Mouse (Mus musculus): ENCODE measurements at regions not wholly inside any gene's neighbourhood (a gene's known extent, or its start where the extent isn't known, plus 50 kb on each side); places are given as distances from the start of the nearest gene placed in this dataset.
"Not testable (repeated sequence)": the region's sequence is repeated elsewhere in the genome, so short reads cannot be mapped to it uniquely, and the experiment has no call there.

DNA sequence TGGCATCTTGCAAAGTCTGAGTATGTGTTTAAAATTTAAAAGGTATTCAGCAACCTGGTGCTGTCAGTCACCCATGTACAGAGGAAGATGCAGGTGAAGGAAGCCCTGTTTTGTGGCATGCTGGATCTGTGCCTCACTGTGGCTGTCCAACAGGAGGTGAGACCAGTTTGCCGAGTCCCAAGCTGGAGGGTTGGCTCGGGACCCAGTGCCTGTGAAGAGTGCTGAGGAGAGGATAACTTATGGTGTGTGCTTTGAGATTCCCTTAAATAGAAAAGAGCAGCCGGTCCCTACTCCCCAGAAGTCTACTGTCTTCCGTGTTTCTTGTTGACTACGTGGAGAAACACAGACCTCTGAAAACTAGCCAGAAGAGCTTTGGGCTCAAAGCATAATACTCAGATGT, 396.3 kb upstream of the Id2 start:
- no peak for DNase-seq (ENCODE audit: extremely low spot score, low read depth, low spot score)

DNA sequence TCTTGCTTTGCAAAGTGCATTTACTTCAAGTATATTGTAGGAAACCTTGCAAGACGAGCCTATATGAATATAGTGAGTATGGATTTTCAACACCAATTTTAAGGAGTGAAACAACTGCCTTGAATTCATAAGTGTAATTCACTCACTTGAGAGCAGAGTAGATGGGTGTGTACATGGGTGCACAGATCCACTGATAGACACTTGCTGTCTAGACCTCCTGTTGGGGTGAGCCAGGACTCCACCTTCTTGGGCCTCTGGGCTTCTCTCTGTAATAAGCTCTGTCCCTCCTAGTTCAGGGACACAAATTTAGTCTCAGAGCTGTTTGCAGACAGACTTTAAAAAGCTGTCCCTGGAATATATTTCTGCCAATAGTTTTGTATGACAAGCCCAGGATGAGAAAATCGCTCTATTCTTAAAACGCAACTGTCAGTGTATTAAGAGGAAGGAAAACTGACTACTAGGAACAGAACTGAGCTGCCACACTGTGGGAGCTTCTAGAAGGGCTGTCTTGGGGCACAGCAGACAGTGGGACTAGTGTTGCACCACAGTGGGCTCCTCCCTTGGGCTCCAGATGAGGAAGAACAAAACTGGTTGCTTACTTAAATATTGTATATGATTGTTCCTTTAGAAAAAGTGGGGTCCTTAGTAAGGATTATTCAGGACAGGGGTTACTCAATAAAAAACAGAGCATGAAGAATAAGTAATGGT, 395.7 kb upstream of the Id2 start:
- DNase-seq (ENCODE audit: extremely low spot score, low read depth, low spot score), result no peak

DNA sequence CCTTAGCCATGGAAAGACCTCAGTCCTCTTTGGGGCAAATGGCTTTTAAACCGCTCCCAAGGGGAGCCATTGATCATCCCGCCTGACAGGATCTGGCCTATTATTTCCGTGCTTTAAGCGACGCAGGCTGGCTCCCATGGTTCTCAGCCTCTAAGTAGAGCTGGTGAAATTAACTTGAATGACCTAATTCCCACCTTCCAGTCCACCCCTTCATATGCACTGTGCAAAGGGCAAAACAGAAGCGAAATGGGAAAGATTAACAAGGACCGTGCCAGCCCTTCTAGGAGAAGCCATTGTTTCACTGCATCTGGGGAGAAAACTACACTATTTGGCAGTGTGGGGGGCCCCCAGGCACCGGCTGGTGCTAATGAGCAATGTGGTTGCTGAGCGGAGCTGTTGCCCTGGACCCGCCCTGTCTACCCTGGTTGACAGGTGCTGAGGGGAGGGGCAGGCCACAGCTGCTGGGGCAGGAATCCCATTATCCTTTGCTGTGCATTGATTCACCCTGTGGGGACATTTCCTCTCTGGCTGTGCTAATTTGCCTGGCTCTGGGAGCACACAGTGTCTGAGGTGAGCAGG, 378.3 kb upstream of the Id2 start:
- DNase-seq (ENCODE audit: extremely low spot score, low read depth, low spot score), result peak; percentile 20

DNA sequence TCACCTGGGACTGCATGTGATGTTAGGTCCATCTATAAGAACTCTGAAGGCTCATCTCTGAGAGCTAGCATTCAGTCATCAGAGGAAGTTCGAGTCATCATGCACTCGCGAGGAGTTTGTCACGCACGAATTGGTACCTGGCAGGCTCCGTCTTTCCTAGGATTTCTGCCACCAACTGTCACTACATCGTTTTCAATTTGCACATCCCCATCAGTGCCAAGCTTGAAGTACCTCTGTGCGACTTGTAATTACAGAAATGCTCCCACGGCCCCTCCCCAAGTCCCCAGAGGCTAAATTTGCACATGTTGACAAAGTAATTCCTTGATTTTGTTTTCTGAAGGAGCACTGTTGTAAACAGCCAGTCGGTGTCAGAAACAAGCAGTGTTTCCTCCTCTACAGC, 372.2 kb upstream of the Id2 start:
- no peak for DNase-seq (ENCODE audit: extremely low spot score, low read depth, low spot score)

DNA sequence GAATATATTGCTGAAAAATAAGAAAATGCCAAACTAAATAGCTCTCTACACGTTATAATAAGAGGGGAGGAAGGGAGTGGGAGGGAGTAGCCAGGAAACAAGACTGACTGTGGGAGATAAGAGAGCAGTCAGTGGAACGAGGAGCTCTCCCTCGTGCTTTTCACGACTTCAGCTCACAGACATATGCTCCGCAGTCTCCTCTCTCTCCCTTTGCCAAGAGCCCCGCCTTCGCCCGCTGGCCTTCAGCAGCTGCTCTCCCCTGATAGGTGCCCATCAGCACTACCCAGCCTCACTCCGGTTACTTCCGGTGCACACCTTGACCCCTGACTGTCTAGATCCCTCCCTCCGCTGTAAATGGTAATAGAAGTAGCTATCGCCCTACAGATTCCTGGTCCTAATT, 370.8 kb upstream of the Id2 start:
- no peak for DNase-seq (ENCODE audit: extremely low spot score, low read depth, low spot score)

DNA sequence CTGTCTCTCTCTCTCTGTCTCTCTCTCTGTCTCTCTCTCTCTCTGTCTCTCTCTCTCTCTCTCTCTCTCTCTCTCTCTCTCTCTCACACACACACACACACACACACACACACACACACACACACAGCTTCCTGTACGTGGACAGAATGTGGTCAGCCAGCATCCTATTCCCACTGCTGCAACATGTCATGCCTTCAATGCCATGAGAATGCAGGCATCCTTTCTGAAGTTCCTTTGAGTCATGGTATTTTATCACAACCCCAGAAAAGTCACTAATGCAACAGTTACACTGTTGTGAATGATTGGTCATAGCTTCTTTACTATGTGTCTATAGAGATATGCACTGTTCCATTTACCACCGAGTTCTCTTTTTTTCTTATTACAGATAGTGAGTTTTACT, 365.8 kb upstream of the Id2 start:
- DNase-seq (ENCODE audit: extremely low spot score, low read depth, low spot score), result not testable (repeated sequence)

DNA sequence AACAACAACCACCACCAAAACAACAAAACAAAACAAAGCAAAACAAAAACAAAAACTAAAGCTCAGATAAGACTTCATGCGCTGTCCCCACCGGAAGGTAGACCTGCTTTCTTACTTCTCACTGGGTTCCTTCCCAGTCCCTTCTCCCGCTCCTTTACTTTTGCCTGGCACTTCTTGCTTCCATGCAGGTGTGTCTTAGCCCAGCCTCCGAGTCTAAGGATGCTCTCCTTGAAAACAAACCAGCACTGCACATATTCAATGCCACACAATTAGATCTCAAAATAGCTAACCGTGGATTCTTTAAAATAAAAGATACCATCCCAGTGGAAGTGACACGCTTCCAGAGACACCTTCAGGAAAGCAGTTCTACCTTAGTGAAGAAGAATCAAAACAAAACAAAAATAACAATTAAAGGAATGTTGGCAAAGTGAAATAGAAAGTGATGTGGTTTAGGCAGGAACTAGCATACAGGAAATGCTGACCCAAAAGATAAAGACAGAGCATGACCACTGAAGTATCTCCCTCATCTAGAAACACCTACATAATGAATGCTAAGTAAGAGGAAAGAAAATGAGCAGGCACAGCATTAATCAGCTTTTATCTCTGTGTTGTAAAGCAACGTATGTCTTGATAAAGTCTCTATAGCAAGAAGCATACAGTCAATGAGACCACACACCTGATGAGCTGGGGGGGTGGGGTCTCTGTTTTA, 358.5 kb upstream of the Id2 start:
- no peak for DNase-seq (ENCODE audit: extremely low spot score, low read depth, low spot score)

DNA sequence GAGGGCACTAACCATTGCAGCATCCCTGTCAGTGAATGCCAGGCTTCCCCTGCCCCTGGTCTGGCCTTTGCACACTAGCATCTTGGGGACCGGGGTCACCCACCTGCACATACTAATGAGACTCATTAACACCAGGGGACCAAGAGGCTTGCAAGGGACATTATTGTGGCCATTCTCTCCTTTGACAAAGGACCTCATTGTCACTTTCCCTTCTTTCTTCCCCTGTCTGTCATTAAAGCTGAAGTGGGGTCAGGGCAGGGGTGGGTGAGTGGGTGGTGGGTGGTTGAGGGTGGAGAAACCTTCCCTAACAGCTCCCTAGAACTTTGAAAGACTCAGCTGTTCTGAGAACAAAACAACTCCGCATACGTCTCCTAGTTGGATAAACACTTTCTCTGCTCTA, 356.4 kb upstream of the Id2 start:
- no peak for DNase-seq (ENCODE audit: extremely low spot score, low read depth, low spot score)

DNA sequence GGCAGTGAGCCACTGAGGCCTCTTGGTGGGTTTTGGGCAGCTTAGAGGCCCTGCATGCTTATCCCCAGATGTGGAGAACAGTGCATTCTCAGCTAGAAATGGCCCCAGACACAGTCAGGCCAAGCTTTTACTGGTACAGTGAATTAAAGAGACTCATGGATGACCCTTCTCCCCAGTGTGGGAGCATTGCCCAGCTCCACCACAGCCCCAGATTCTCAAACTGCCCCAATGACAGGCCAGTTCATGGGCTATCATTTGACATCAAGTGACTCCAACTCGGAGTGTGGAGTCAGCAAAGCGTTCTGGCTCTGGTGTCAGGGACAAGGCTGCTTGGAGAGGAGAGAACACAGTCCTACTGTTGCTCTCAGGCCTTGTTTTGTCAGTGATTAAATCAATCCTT, 354.2 kb upstream of the Id2 start:
- no peak for DNase-seq (ENCODE audit: extremely low spot score, low read depth, low spot score)

DNA sequence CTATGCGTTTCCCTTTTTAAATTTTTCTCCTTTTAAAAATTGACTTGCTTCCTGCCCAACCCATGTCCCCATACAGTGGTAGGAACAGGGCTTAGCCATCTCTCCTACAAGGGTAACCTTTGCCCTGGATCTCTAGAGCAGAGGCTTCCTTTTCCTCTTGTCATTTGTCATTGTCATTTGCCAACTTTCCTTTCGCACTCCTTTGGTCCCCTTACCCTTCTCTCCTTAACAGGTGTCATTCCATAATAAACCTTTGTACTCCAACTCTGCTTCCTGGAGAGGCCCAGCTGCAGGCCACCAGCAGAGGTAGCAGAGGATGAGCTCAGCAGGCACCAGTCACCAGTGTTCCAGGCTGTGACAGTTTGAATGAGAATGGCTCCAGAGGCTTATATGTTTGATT, 347.4 kb upstream of the Id2 start:
- DNase-seq (ENCODE audit: extremely low spot score, low read depth, low spot score), result no peak

DNA sequence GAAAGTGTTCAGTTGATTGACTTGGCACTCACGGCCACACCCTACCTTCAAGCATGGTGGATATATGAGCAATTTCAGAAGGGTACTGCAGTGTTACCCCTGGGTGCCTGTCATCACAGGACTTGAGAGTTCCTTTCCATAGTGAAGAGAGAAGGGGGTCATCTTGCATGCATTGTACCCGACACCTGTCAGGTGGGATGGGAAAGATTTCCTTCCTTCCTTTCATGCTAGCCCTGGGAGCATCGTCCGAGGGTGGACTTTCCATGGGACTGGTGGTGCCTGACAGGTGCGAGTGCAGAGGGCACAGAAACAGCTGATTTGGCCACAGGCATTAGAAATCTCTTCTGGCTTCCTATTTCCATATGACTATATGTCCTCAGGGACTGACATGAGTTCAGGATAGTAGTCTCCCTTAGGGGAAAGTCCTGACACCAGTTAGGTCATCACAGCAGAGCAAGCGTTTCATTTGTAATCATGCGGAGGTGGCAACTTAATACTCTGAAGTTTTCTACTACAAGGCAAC, 342.1 kb upstream of the Id2 start:
- no peak for DNase-seq (ENCODE audit: extremely low spot score, low read depth, low spot score)

DNA sequence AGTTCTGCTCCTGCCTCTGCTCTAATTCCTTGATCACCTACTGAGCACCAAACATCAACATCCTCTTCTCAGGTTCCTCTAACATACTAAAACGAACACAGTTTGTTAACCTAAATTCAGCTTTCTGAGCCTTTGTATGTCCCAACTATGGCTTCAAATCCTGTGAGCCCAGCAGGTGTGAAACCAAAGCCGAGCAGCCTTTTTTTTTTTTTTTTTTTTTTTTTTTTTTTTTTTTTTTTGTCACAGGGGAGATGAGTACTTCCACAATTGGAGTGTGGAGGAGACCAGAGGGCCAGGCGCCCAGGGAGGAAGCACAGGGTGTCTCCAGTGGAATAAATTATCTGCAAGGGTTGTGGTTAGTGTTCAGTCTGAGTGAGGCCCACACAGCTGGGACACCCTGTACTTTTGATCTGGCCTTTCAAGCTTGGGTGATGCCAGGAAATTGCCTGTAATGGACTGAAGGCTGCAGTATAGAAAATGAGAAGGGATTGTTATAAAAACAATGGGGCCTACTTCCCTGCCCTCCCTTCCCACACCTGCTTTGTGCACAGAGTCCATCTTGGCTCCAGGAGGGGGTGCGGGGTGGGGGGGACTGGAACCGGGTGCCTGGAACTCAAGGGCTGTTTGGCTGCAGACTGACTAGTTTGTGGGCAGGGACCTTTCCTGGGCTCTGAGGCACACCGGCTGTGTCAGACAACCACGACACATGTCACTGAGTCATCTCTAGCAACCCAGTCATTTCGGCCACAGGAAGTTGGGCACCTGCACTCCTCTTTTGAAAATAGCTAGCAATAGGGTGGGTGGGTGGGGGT, 341.5 kb upstream of the Id2 start:
- DNase-seq (ENCODE audit: extremely low spot score, low read depth, low spot score), result no peak

DNA sequence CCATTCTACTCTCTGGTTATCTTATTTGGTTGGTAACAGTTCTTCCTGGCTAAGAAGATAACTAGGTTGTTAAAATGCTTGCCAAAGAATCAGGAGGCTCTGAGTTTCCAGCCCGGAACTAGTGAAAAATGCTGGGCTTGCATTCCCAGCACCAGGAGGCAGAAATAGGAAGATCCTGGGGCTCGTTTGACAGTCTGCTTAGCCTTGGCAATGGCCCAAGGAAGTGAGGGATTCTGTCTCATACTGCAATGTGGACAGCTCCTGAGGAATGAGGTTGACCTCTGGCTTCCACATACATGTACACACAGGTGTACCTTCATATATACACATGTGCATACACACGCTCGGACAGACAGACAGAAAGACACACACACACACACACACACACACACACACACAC, 340.6 kb upstream of the Id2 start:
- no peak for DNase-seq (ENCODE audit: extremely low spot score, low read depth, low spot score)

DNA sequence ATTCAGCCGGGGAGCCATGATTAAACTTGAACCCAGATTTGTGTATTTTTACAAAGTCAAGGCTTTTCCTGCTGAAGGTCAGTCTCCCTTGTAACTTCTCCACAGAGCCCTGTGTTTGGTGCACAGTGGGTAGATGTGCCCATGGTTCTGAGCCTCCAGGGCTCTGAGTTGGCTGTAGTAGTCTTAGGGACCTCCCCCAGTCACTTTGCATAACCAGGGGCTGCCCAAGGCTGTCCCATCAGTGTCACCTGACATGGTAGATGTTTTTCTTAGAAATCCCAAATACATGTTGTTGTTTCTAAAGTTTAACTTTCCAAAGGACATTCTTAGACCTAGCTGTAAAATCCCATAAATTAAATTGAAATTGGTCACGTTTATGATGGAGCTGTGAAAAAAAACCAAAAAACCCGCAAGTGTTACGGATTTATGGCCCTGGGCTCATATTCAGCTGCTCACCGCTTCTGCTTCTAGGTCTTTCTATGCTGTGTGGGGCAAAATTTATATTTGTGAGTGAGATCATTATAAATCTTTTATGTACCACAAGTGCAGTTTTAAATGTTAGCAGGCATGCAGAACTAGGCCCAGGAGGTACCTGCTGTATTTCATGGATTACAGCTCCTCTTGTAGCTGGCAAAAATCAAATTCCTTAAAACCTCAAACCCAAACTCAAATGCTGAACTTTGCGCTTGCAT, 339.4 kb upstream of the Id2 start:
- DNase-seq (ENCODE audit: extremely low spot score, low read depth, low spot score), result no peak

DNA sequence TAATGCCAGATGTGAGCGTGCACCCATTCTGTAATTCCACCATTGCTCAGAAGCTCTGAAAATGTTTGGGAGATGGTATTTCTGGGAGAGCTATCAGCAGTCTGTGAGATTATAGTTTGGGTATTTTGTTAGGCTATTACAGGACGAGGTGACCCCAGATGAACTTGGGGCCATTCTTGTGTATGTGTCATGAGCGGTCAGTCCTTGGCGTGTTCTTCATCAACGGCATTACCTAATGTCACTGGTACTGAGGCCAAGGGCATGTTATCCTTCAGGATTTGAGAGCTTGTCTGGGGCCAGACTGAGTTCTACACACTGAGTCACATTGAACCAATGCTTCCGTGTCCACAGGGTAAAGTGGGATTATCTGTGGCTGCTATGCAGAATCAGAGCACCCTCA, 335.9 kb upstream of the Id2 start:
- DNase-seq (ENCODE audit: extremely low spot score, low read depth, low spot score), result no peak

DNA sequence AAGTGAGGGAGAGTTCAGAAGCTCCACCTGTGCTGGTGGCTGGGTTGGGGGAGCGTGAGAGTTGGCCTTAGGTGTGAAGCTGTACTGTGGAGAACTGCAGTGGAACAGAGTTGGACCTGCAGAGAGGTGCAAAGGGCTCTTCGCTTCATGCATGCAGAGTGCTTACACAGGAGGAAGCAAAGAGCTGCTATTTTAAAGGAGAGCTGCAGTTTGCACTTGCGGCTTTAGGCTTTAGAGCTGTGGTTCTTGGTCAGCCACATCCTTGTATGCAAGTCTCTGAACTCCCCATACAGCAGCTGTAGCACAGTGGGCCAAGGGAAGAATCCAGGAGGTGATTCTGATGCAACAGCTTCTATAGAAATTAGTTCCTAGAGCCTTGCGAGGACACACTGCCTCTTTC, 334.0 kb upstream of the Id2 start:
- DNase-seq (ENCODE audit: extremely low spot score, low read depth, low spot score), result no peak

DNA sequence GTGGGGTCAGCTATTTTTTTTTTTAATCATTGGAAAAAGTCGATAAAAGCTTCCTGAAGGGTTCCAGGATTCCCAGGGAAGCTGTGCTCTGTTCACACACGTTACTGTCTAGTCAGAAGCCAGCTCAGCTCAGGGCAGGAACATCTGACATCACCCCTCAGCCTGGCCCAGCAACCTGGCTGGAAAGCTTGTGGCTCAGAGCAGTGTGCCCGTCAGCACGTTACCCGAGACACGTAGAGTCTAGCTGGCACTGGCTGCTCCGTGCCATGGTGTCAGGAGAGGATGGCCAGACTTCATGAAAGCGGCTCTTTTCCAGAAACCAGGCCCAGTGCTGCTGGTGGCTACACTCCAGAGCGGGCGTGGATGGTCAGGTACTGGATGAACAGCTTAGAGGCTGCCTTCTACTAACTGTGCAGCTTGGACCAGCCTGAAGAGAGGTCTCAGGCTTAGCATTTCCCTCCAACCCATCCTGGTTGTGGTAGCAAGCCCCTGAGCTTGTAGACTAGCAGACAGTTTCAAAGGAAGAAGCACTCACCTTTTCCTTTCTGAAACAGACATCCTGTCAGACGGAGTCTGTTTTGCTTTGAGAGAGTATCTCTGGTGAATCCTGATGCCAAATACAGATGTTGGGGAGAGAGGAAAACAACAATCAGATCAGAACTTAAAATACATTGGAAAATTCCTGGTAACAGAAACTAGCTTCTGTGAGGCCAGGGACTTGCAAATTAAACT, 331.1 kb upstream of the Id2 start:
- DNase-seq (ENCODE audit: extremely low spot score, low read depth, low spot score), result no peak

DNA sequence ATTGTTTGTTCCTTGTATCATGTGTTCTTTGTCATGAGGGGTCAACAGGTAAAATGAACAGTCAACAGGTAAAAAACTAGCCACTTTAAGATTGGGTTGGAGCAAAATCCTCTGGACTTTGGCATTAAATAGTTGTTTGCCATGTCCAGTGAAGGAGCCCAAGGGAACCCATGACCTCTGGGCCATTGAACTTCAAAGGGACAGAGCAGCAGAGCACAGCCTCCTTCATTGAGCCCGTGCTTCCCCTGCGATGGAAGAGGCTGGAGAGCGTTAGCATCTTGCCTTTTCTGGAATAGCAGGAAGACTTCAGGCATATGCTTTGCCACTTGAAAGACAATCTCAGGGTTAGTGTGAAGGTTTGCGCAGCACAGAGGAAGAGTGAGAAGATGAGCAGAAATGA, 320.4 kb upstream of the Id2 start:
- DNase-seq (ENCODE audit: extremely low spot score, low read depth, low spot score), result no peak

DNA sequence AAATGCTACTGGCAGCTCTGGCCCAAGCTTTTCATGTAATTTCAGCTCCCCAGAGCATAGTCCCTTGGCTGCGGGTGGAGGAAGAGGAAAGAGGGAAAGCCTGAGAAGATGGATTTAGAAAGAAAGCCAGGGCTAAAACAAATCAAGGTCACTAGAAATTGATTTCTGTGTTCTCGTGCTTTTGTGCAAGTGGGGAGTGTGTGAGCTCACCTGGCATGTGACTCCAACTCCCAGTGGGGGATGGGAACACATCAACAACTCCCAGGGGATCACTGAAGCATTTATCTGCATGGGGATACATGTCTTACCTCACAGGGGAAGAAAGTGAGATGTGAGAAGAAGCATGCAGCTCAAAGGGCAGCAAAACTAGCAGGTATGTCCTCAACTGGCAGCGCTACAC, 319.6 kb upstream of the Id2 start:
- DNase-seq (ENCODE audit: extremely low spot score, low read depth, low spot score), result no peak

DNA sequence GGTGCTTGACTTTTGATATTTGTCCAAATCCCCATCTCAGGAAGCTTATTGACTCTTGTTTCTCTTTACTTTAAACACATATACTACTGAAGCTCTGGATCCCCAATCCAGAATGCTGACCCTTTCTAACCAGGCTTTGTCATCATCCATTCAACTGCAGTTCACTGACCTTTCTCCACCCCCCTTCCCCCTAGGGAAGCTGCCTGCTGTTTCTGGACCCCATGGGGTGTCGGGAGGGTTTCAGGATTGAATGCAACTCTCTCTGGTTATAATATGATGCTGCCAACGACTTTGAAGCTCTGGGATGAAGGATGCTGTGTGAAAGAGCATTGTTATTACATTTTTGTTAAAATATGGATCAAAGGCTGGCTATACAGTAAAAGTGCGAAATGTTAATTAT, 318.7 kb upstream of the Id2 start:
- no peak for DNase-seq (ENCODE audit: extremely low spot score, low read depth, low spot score)

All from hindlimb bud, embryonic 11.5 days (tissue).